Mouse (Mus musculus): ENCODE data around the gene Tra2a.

GRCm38 (mm10) chr6:49298286-49298685 is 34.5 kb upstream of the Tra2a start:
- no peak for TF ChIP-seq CTCF (IDR thresholded peaks at IDR 0.05; ENCODE audit: extremely low read depth, insufficient read depth, low read length)
- no peak for TF ChIP-seq POLR2A (IDR thresholded peaks at IDR 0.05; ENCODE audit: extremely low read depth, insufficient read depth, low read length)
